Mouse (Mus musculus): ENCODE measurements around the gene Zc3h12c.

- TF ChIP-seq POLR2A (IDR thresholded peaks at IDR 0.05; ENCODE audit: insufficient read depth, low read depth, low read length) (no peak), CTCF (IDR thresholded peaks at IDR 0.05; ENCODE audit: insufficient read depth, low read depth, low read length) (no peak)
These were observed 62.9 kb downstream of the Zc3h12c start for GRCm38 (mm10) chr9:52105423-52105822.

All from olfactory bulb, adult 2 months (tissue).